Mouse (Mus musculus): Measurements from ENCODE around the gene Ppp1r13l. TPM values are rescaled to one million over a fixed set of nuclear protein-coding genes. Genes with fewer than 3 reads are reported as not detected.
A peak's percentile ranks its signal among the peaks of the same experiment; 100 is the strongest.

The Ppp1r13l gene
- polyA plus RNA-seq, 1 experiment from 2014 or later = 1.5 TPM

DNA sequence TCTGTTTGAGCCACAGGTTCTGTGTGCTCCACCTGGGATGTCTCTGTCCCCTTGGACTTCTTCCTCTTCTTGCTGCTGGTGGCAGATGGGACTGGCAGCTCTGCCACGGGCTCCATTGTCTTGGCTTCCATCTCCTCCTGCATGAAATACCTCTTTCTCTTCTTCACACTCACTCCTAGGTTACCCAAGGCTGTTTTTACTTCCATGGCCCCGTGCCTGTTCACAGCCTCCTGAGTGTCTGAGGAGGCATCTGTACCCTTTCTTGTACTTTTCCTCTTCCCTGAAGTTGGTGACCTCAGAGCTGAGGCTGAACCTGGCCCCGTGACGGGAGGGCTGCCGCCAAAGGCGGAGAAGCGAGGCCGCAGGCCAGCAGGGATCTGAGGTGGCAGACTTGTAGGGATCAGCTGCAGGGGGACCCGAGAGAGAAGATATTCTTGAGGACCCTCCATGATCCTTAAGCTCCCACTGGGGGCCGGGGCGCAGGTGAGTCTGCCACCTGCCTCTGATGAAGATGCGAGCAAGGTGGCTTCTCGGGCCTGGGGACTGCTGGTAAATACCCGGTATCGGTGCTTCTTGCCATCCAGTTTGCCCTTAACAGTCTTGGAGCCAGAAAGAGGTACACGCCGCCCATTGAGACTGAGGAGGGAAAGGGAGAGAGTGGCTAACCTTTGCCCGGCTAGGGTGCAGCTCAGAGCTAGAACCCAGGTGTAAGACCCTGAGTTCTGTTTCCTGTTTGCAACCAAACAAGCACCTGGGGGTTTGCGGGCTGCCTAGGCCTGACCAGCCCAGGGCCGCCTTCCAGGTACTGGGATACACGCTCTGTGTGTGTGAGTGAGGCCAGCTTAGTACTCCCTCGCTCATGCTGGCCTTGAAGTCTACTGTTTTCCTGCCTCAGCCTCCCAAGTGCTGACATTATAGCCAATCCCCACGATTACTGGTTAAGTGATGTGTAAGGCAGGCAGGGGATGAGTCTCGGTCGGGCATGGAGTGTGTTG lies 1.9 kb upstream of the Ppp1r13l start:
- Histone ChIP-seq H3K4me3 (ENCODE audit: low read length) (peak overlapping the region; percentile 75), H3K4me2 (ENCODE audit: low read length) (peak overlapping the region; percentile 99), H3K27ac (ENCODE audit: low read depth, low read length) (no peak overlapping the region), H3K36me3 (ENCODE audit: control insufficient read depth, insufficient read depth, low read length) (peaks cover 15% of the 10 kb centered on the region), H3K4me1 (ENCODE audit: control insufficient read depth, insufficient read depth, low read depth, low read length) (peaks cover 20% of the 10 kb centered on the region), H3K9ac (ENCODE audit: low read depth, low read length) (no peak overlapping the region), H3K27me3 (replicated peaks; ENCODE audit: control insufficient read depth, insufficient read depth, low read length) (0 out of 2 replicates have a peak, but pooled peaks cover 2% of the 10 kb centered on the region), H3K9me3 (ENCODE audit: control insufficient read depth, low read length) (no peaks in the 10 kb centered on the region)
- WGBS = 91% methylated on average over 25 of the region's 25 CpGs
- no peak for ATAC-seq

DNA sequence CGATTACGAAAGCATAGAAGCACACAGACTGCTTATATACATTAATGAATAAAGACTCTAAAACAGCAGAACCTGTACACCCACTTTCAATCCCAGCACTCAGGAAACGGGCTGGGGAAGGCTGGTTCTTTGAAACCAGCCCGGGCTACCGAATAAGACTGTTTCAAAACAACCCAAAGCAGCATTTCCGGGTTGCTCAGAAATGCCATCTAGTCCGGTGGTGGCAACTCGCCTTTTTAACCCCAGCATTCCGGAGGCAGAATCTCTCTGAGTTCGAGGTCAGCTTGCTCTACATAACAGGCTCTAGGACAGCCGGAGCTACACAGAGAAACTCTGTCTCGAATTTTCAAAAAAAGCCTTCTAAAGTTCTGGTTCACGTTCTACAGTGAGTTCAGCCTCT lies 915 bp upstream of the Ppp1r13l start:
- peaks cover 15% of the 10 kb centered on the region; the same call in 1 of the 2 replicates for H3K36me3 ChIP-seq (ENCODE audit: control insufficient read depth, insufficient read depth, low read length)
- no peak for ATAC-seq
- H3K9me3 ChIP-seq (ENCODE audit: control insufficient read depth, low read length) = no peaks in the 10 kb centered on the region
- peak overlapping the region; percentile 75 for H3K4me3 ChIP-seq (ENCODE audit: low read length)
- H3K4me2 ChIP-seq (ENCODE audit: low read length) = peak overlapping the region; percentile 99
- H3K27ac ChIP-seq (ENCODE audit: low read depth, low read length) = no peak overlapping the region; the same call in 1 of the 2 replicates
- peaks cover 20% of the 10 kb centered on the region for H3K4me1 ChIP-seq (ENCODE audit: control insufficient read depth, insufficient read depth, low read depth, low read length)
- peak overlapping the region; percentile 70 for H3K9ac ChIP-seq (ENCODE audit: low read depth, low read length)
- H3K27me3 ChIP-seq (replicated peaks; ENCODE audit: control insufficient read depth, insufficient read depth, low read length) = 0 out of 2 replicates have a peak, but pooled peaks cover 2% of the 10 kb centered on the region
- 24% methylated on average over 13 of the region's 13 CpGs for WGBS

DNA sequence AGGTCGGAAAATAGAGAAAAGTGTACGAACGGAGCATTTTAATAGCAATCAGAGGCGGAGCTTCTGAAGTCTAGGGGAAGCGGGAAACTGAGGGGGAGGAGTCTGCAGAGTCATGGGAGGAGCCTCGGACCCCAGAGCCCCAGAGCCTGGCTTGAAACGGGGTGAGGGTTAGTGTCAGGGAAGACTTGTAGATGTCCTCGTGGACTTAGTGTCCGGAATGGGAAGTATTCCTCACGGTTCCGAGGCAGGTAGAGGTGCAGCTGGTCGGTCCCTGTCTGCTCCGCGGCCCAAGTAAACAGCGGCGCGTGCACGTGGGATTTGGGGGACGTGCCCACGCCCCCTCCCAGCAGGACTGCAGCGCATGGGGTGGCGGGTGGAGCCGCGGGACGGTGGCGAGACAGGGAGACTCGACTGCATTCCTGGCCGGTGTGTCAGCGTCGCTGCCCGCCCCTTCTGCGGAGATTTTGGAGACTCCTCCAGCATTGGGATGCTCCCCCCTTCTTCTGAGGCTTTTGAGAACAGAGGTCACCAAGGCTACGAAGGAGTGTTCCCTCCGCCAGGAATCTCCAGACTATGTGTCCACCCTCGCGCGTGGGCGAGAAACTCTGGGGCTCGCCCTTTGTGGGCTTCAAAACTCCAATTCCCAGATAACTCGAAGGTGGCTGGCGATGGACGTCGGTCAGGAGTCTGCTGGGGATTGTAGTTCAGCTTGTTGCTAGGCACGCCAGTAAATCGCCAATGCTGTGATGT lies 518 bp downstream of the Ppp1r13l start:
- WGBS = under 1% methylated on average over 45 of the region's 45 CpGs
- H3K27me3 ChIP-seq (replicated peaks; ENCODE audit: control insufficient read depth, insufficient read depth, low read length) = 0 out of 2 replicates have a peak, but pooled peaks cover 2% of the 10 kb centered on the region
- H3K36me3 ChIP-seq (ENCODE audit: control insufficient read depth, insufficient read depth, low read length) = peaks cover 10% of the 10 kb centered on the region; the same call in 1 of the 2 replicates
- peaks cover 20% of the 10 kb centered on the region for H3K4me1 ChIP-seq (ENCODE audit: control insufficient read depth, insufficient read depth, low read depth, low read length)
- H3K9me3 ChIP-seq (ENCODE audit: control insufficient read depth, low read length) = no peaks in the 10 kb centered on the region
- H3K4me3 ChIP-seq (ENCODE audit: low read length) = peak overlapping the region; percentile 75
- H3K4me2 ChIP-seq (ENCODE audit: low read length) = peak overlapping the region; percentile 99
- H3K9ac ChIP-seq (ENCODE audit: low read depth, low read length) = peak overlapping the region; percentile 70
- ATAC-seq = peak; percentile 73
- H3K27ac ChIP-seq (ENCODE audit: low read depth, low read length) = peak overlapping the region; percentile 75

DNA sequence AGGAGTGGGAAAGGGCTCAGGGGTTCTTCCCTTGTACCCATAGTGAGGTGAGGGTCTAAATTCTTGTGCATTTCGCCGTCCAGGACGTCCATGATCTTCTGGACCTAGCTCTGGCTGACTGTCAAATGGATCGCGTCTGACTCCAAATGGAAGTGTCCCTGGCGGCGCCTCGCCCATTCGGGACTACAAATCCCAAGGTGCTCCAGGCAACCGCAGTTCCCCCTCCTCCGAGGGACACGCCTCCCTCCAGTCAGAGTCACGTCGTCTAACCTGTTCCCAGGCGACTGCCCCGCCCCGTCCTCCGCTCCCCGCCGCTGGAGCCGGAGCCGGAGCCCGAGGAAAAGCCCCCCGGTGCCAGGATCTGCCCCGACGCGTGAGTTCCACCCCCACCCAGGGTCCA lies 1.4 kb downstream of the Ppp1r13l start:
- ATAC-seq = peak; percentile 44

DNA sequence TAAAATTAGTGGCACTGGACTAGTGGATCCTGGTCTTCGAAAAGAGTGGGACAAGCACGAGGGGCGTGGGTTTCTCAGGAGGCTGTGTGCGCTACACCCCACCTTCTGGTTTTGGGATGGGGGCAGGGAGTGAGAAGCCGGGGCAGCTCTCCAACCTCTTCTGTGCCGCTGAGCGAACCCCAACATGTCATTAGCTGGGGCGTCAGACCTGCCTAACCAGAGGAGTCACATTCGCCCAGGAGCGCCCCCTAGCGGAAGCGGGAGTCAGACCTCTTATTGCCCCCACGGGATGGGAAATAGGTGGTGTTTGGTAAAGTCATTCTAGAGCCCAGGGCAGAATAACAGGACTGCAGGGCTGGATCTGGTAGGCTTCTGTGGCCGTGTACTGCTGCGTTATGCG lies 2.2 kb downstream of the Ppp1r13l start:
- Histone ChIP-seq H3K9ac (ENCODE audit: low read depth, low read length) (peak overlapping the region; percentile 56), H3K4me2 (ENCODE audit: low read length) (peak overlapping the region; percentile 99), H3K4me1 (ENCODE audit: control insufficient read depth, insufficient read depth, low read depth, low read length) (peaks cover 20% of the 10 kb centered on the region), H3K27ac (ENCODE audit: low read depth, low read length) (no peak overlapping the region), H3K4me3 (ENCODE audit: low read length) (peak overlapping the region; percentile 75), H3K9me3 (ENCODE audit: control insufficient read depth, low read length) (no peaks in the 10 kb centered on the region), H3K36me3 (ENCODE audit: control insufficient read depth, insufficient read depth, low read length) (0 out of 2 replicates have a peak, but pooled peaks cover 7% of the 10 kb centered on the region), H3K27me3 (replicated peaks; ENCODE audit: control insufficient read depth, insufficient read depth, low read length) (0 out of 2 replicates have a peak, but pooled peaks cover 2% of the 10 kb centered on the region)
- no peak for ATAC-seq
- 12% methylated on average over 16 of the region's 16 CpGs for WGBS

More for the DNA sequence above, 1.4 kb downstream of the Ppp1r13l start:
- H3K27ac ChIP-seq (ENCODE audit: low read depth, low read length) = peak overlapping the region; percentile 48; the same call in 1 of the 2 replicates
- H3K9me3 ChIP-seq (ENCODE audit: control insufficient read depth, low read length) = no peaks in the 10 kb centered on the region
- 0 out of 2 replicates have a peak, but pooled peaks cover 7% of the 10 kb centered on the region for H3K36me3 ChIP-seq (ENCODE audit: control insufficient read depth, insufficient read depth, low read length)
- H3K4me2 ChIP-seq (ENCODE audit: low read length) = peak overlapping the region; percentile 99
- WGBS = under 1% methylated on average over 26 of the region's 27 CpGs
- H3K9ac ChIP-seq (ENCODE audit: low read depth, low read length) = peak overlapping the region; percentile 56
- H3K4me3 ChIP-seq (ENCODE audit: low read length) = peak overlapping the region; percentile 75
- H3K4me1 ChIP-seq (ENCODE audit: control insufficient read depth, insufficient read depth, low read depth, low read length) = peaks cover 20% of the 10 kb centered on the region
- 0 out of 2 replicates have a peak, but pooled peaks cover 2% of the 10 kb centered on the region for H3K27me3 ChIP-seq (replicated peaks; ENCODE audit: control insufficient read depth, insufficient read depth, low read length)

DNA sequence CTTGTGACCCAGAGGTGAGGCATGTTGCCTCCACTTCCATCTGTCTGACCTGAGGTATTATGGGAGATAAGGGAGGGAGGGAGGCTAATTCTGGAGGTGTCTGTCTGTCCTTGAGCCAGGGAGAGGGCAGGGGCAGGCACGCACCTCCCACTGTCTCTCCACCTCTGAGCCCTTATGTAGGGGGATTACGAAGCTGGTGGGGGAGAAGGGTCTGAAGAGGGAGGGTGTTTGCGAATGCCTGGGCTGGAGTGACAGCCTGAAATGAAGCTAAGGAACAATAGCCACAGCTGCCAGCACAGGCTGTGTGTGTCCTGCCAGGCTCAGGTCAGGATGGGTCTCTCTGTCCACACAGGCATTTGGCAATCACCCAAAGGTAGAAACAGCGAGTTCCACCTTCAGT lies 2.7 kb downstream of the Ppp1r13l start:
- Histone ChIP-seq H3K36me3 (ENCODE audit: control insufficient read depth, insufficient read depth, low read length) (0 out of 2 replicates have a peak, but pooled peaks cover 4% of the 10 kb centered on the region), H3K27me3 (replicated peaks; ENCODE audit: control insufficient read depth, insufficient read depth, low read length) (0 out of 2 replicates have a peak, but pooled peaks cover 2% of the 10 kb centered on the region), H3K4me2 (ENCODE audit: low read length) (no peak overlapping the region), H3K27ac (ENCODE audit: low read depth, low read length) (no peak overlapping the region), H3K9me3 (ENCODE audit: control insufficient read depth, low read length) (no peaks in the 10 kb centered on the region), H3K4me3 (ENCODE audit: low read length) (no peak overlapping the region), H3K9ac (ENCODE audit: low read depth, low read length) (no peak overlapping the region), H3K4me1 (ENCODE audit: control insufficient read depth, insufficient read depth, low read depth, low read length) (peaks cover 20% of the 10 kb centered on the region)
- no peak for ATAC-seq
- WGBS = 29% methylated on average over 4 of the region's 4 CpGs

DNA sequence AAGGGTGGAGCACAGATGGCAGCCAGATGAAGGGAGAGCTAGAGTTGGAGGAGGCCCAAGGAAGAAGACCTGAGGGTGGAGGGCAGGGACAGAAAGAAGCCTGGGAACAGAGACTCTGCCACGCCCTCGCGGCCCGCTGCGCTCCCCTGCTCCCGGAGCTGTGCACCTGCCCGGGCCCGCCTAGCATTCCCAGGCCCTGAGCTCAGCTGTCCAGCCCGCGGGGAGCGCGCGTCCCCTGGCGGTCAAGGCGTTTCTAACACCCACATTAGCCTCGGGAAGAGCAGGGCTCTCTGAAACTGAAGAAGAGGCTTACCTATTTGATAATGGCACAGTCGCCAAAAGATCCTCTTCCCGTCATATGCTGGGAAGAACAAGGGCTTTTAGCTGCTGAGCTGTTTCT lies 4.3 kb downstream of the Ppp1r13l start:
- no peak overlapping the region for H3K4me2 ChIP-seq (ENCODE audit: low read length)
- 0 out of 2 replicates have a peak, but pooled peaks cover 2% of the 10 kb centered on the region for H3K27me3 ChIP-seq (replicated peaks; ENCODE audit: control insufficient read depth, insufficient read depth, low read length)
- no peaks in the 10 kb centered on the region for H3K9me3 ChIP-seq (ENCODE audit: control insufficient read depth, low read length)
- no peak overlapping the region for H3K27ac ChIP-seq (ENCODE audit: low read depth, low read length)
- H3K9ac ChIP-seq (ENCODE audit: low read depth, low read length) = no peak overlapping the region
- H3K4me1 ChIP-seq (ENCODE audit: control insufficient read depth, insufficient read depth, low read depth, low read length) = peaks cover 11% of the 10 kb centered on the region
- H3K4me3 ChIP-seq (ENCODE audit: low read length) = no peak overlapping the region
- H3K36me3 ChIP-seq (ENCODE audit: control insufficient read depth, insufficient read depth, low read length) = no peaks in the 10 kb centered on the region
- ATAC-seq = no peak
- WGBS = 6% methylated on average over 18 of the region's 18 CpGs

DNA sequence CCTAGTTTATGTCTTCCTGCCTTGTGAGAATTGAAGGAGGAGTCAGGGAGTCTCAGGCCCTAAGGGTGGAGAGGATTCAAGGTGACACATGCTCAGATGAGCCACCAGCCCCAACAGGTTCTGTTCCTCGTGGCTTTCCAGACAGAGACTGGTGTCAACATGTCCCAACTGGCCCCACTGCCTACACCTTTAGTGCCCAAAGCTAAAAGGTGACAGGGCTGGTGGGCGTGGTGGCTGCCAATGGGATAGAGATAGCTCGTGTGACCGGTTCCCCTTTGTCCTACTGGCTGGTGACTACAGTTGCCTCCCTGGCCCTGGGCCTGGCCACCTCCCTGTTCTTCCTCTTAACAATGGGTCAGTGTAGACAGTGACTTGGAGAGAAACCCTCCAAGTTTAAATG lies 5.8 kb downstream of the Ppp1r13l start:
- Histone ChIP-seq H3K4me2 (ENCODE audit: low read length) (no peak overlapping the region), H3K27me3 (replicated peaks; ENCODE audit: control insufficient read depth, insufficient read depth, low read length) (0 out of 2 replicates have a peak, but pooled peaks cover 2% of the 10 kb centered on the region), H3K27ac (ENCODE audit: low read depth, low read length) (no peak overlapping the region), H3K9ac (ENCODE audit: low read depth, low read length) (no peak overlapping the region), H3K4me1 (ENCODE audit: control insufficient read depth, insufficient read depth, low read depth, low read length) (peaks cover 11% of the 10 kb centered on the region), H3K36me3 (ENCODE audit: control insufficient read depth, insufficient read depth, low read length) (no peaks in the 10 kb centered on the region), H3K4me3 (ENCODE audit: low read length) (no peak overlapping the region), H3K9me3 (ENCODE audit: control insufficient read depth, low read length) (no peaks in the 10 kb centered on the region)
- 84% methylated on average over 4 of the region's 4 CpGs for WGBS
- no peak for ATAC-seq

Measured in hindbrain, embryonic 16.5 days (tissue).